Mouse (Mus musculus): ENCODE results near the gene Pfn3. TPM values are rescaled to one million over a fixed set of nuclear protein-coding genes. Genes with fewer than 3 reads are reported as not detected.

The Pfn3 gene
- polyA plus RNA-seq (2014; fragmentation: Nextera tagmentation; extraction: Ambion mirVana), result 0.70 TPM in 1 of 2 replicates, not detected in the other

DNA sequence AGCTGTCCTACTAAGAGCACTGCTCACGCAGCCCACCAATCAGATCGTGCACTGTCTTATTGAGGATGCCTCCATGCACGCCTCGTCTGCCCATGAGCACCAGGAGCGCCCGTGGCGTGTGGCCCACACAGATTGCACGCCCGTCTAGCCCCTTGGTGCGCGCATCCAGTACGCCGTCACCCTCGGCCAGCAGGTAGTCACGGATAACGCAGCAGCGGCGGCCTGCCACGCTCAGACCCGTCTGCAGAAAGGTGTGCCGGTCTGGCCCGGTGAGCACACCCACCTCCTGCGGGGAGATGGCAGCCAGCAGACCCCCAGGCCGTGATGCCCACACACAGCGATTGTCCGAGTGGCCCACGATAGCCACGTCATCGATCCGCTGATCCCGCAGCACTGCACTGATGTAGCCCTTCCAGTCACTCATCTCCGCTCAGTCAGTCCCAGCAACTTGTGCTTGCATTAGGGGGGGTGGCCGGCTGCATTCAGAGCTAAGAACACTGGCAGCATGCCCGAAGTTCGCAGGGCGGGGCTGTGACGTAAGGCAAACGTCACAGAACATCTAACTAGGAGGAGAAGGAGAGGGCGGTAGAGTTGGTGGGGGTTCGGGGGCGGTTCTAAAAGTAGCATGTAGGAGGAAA lies at the start of gene Pfn3:
TSS of gene Pfn3 (minus strand) at position 490 of the 638 bp plus-strand sequence.
- no peak within 1 kb of the TSS for H3K27ac ChIP-seq (replicated peaks; ENCODE audit: low read depth, low read length)
- no peaks in the 10 kb centered on the region for H3K36me3 ChIP-seq (ENCODE audit: control insufficient read depth, insufficient read depth, low read length)
- H3K4me1 ChIP-seq (ENCODE audit: control insufficient read depth, insufficient read depth, low read length), result no peaks in the 10 kb centered on the region
- peaks cover 18% of the 10 kb centered on the region for H3K27me3 ChIP-seq (replicated peaks; ENCODE audit: control insufficient read depth, insufficient read depth, low read length)
- peak within 1 kb of the TSS; percentile 60 for H3K4me2 ChIP-seq (ENCODE audit: low read depth, low read length)
- no peaks in the 10 kb centered on the region for H3K9me3 ChIP-seq (ENCODE audit: control insufficient read depth, low read length)
- 0 out of 2 replicates have a peak, but pooled peaks have one; percentile 16 for ATAC-seq (ENCODE audit: low read depth)
- 7% methylated on average over 33 of the region's 41 CpGs for WGBS
- H3K9ac ChIP-seq (ENCODE audit: low read depth, low read length), result peak within 1 kb of the TSS; percentile 58
- DNase-seq (ENCODE audit: low spot score), result peak; percentile 84
- H3K4me3 ChIP-seq (ENCODE audit: low read depth, low read length), result peak within 1 kb of the TSS; percentile 37

DNA sequence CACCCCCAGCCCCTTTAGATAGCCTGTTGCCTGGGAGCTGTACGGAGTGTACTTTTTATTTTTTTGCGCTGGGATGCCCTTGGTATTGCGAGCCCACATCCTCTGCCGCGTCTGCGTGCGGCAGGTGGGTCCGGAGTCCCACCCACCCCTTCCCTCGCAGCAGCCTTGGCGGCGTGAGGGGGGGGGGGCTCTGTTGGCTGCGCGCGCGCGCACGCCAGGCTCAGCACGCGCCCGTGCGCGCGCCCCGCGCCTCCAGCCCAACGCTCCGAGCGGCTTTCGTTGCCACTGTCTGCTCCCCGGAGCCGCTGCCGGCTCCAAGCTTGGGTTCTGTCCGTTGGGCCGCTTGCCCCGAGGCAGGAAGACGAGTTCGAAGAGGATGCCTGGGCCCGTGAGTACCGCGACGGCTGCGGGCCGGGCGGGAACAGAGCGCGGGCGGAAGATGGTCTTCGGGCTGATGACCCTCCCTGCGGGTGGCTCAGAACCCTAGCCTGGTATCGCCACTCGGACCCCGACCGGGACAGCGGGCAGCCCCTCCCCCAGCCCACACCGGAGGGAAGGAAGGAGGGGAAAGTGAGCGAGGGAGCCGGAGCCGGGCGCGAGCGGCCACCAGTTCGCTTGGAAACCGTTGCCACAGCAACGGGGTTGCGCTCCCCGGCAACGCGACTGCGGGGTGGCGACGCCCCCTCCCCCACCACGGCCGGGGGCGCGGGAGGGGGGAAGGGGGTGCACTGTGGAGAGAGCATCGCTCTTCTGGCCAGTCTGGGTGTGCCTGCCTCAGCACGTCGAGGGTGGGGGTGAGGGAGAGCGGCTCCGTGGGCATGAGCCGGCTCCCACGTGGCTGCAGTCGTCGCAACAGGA lies 49.2 kb upstream of the Pfn3 start, which contains the start of gene Prr7:
TSS of gene Prr7 (plus strand) at position 241 of the 858 bp plus-strand sequence.
- Histone ChIP-seq H3K36me3 (ENCODE audit: control insufficient read depth, insufficient read depth, low read length) (peaks cover 27% of the 10 kb centered on the region), H3K27me3 (replicated peaks; ENCODE audit: control insufficient read depth, insufficient read depth, low read length) (no peaks in the 10 kb centered on the region), H3K4me1 (ENCODE audit: control insufficient read depth, insufficient read depth, low read length) (peaks cover 12% of the 10 kb centered on the region), H3K27ac (replicated peaks; ENCODE audit: low read depth, low read length) (peak within 1 kb of the TSS; percentile 82), H3K9ac (ENCODE audit: low read depth, low read length) (peak within 1 kb of the TSS; percentile 82), H3K4me3 (ENCODE audit: low read depth, low read length) (peak within 1 kb of the TSS; percentile 83), H3K4me2 (ENCODE audit: low read depth, low read length) (peak within 1 kb of the TSS; percentile 84), H3K9me3 (ENCODE audit: control insufficient read depth, low read length) (no peaks in the 10 kb centered on the region)
- peak; percentile 74 for ATAC-seq (ENCODE audit: low read depth)
- under 1% methylated on average over 32 of the region's 84 CpGs for WGBS
- peak; percentile 79 for DNase-seq (ENCODE audit: low spot score)

DNA sequence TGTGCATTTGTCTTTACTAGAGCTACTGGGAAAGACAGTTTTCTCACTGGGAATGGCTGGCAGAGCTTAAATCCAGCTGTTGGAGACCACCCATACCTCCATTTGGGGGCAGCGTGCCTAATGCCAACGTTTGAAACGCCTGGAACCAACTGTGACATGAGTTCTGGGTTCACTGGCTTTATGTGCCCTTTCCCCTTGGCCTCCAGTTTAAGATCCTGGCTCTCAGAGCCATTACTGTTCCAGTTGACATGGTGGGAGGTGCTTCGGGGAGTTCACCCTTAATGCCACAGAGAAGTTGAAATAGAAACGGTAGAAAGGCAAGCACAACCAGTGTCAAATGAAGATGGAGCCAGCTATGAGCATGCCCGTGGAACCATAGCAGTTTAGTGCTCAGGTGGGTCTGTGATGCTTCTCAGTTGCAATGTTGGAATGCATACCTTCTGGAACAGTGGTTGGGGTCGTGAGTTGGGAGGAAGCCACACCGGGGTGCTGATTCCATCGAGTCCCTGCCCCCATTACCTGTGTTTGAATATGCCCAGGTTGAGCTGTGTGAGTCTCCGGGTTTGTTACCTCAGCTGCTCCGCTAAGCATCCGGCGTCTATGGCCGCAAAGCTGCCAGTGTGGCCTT lies 48.5 kb upstream of the Pfn3 start:
- Histone ChIP-seq H3K4me3 (ENCODE audit: low read depth, low read length) (peak overlapping the region; percentile 83), H3K9me3 (ENCODE audit: control insufficient read depth, low read length) (no peaks in the 10 kb centered on the region), H3K9ac (ENCODE audit: low read depth, low read length) (peak overlapping the region; percentile 82), H3K27me3 (replicated peaks; ENCODE audit: control insufficient read depth, insufficient read depth, low read length) (no peaks in the 10 kb centered on the region), H3K27ac (replicated peaks; ENCODE audit: low read depth, low read length) (no peak overlapping the region; the same call in 1 of the 2 replicates), H3K4me2 (ENCODE audit: low read depth, low read length) (peak overlapping the region; percentile 84), H3K36me3 (ENCODE audit: control insufficient read depth, insufficient read depth, low read length) (peaks cover 35% of the 10 kb centered on the region), H3K4me1 (ENCODE audit: control insufficient read depth, insufficient read depth, low read length) (peaks cover 12% of the 10 kb centered on the region)
- ATAC-seq (ENCODE audit: low read depth) (no peak; the same call in 1 of the 2 replicates), DNase-seq (ENCODE audit: low spot score) (no peak)
- WGBS, result 13% methylated on average over 14 of the region's 14 CpGs

DNA sequence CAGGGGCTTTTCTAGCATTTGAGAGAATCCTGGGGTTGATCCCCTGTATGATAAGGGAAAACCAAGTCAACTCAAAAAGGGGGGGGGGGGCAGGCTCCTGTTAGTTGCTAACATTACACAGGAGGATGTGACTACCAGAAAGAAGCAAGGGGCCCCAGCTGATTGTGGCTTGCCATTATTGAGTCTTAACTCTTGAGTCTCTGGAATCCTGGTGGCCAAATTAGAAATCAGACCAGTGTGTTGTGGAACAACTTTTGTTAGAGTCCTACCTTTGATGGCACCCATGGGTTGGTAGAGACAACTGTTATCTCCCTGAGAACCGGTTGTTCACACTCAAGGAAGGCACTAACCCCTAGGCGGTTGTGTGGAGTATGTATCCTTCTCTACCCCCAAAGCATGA lies 47.9 kb upstream of the Pfn3 start:
- Histone ChIP-seq H3K27ac (replicated peaks; ENCODE audit: low read depth, low read length) (no peak overlapping the region), H3K4me2 (ENCODE audit: low read depth, low read length) (no peak overlapping the region), H3K36me3 (ENCODE audit: control insufficient read depth, insufficient read depth, low read length) (peaks cover 40% of the 10 kb centered on the region), H3K9me3 (ENCODE audit: control insufficient read depth, low read length) (no peaks in the 10 kb centered on the region), H3K4me3 (ENCODE audit: low read depth, low read length) (no peak overlapping the region), H3K9ac (ENCODE audit: low read depth, low read length) (no peak overlapping the region), H3K27me3 (replicated peaks; ENCODE audit: control insufficient read depth, insufficient read depth, low read length) (no peaks in the 10 kb centered on the region), H3K4me1 (ENCODE audit: control insufficient read depth, insufficient read depth, low read length) (peaks cover 12% of the 10 kb centered on the region)
- no peak for DNase-seq (ENCODE audit: low spot score)
- no peak for ATAC-seq (ENCODE audit: low read depth)
- 50% methylated on average over 2 of the region's 2 CpGs for WGBS

DNA sequence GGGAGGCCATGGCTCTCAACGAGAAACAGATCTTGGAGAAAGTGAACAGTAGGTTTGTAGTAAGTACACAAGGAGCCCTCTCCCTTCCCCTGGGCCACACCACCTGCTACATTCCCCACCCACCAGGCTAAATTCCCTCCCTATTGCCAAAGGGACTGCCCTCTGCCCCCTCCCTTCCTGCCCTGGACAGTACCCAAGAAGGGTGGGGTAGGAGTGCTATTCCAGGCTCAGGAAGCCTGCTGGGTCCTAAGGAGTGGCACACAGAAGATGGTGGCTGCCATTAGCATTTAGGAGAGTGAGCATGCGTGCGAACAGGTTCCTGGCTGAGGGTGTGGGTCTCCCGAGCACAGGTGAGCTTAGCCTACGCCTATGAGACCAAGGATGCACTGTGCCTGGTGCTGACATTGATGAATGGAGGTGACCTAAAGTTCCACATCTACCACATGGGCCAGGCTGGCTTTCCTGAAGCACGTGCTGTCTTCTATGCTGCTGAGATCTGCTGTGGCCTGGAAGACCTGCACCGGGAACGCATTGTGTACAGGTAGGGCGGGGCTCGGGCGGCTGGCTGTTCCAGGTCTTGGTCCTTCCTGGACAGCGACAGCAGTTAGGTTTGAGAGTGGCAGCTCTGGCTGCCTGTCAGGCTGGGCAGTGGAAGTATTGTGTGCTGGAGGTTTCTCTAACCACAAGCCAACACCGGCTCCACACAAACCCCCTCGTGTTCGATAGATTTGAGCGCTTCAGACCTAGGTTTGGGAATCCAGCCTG lies 36.9 kb upstream of the Pfn3 start:
- no peak overlapping the region for H3K4me3 ChIP-seq (ENCODE audit: low read depth, low read length)
- ATAC-seq (ENCODE audit: low read depth) (no peak), DNase-seq (ENCODE audit: low spot score) (no peak)
- H3K4me1 ChIP-seq (ENCODE audit: control insufficient read depth, insufficient read depth, low read length), result no peaks in the 10 kb centered on the region
- no peak overlapping the region for H3K27ac ChIP-seq (replicated peaks; ENCODE audit: low read depth, low read length)
- no peak overlapping the region for H3K9ac ChIP-seq (ENCODE audit: low read depth, low read length)
- H3K27me3 ChIP-seq (replicated peaks; ENCODE audit: control insufficient read depth, insufficient read depth, low read length), result no peaks in the 10 kb centered on the region
- peaks cover 72% of the 10 kb centered on the region for H3K36me3 ChIP-seq (ENCODE audit: control insufficient read depth, insufficient read depth, low read length)
- H3K9me3 ChIP-seq (ENCODE audit: control insufficient read depth, low read length), result no peaks in the 10 kb centered on the region
- 91% methylated on average over 16 of the region's 16 CpGs for WGBS
- no peak overlapping the region for H3K4me2 ChIP-seq (ENCODE audit: low read depth, low read length)

DNA sequence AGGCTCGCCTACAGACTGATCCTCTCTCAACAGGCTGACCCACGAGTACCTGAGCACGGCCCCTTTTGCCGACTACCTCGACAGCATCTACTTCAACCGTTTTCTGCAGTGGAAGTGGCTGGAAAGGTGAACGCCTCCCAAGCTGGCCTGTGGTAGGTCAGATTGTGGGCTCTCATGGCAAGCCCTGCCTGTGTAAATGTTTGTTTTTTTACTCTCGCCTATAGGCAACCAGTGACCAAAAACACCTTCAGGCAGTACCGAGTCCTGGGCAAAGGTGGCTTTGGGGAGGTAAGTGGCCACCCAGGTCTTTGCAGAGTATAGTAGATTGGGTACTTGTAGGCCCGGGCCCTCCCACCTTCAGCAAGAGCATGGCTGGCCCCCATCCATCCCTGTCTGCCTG lies 36.3 kb upstream of the Pfn3 start:
- Histone ChIP-seq H3K9ac (ENCODE audit: low read depth, low read length) (no peak overlapping the region), H3K27ac (replicated peaks; ENCODE audit: low read depth, low read length) (no peak overlapping the region), H3K27me3 (replicated peaks; ENCODE audit: control insufficient read depth, insufficient read depth, low read length) (no peaks in the 10 kb centered on the region), H3K4me2 (ENCODE audit: low read depth, low read length) (no peak overlapping the region), H3K4me3 (ENCODE audit: low read depth, low read length) (no peak overlapping the region), H3K9me3 (ENCODE audit: control insufficient read depth, low read length) (no peaks in the 10 kb centered on the region), H3K36me3 (ENCODE audit: control insufficient read depth, insufficient read depth, low read length) (peaks cover 66% of the 10 kb centered on the region), H3K4me1 (ENCODE audit: control insufficient read depth, insufficient read depth, low read length) (peaks cover 5% of the 10 kb centered on the region)
- DNase-seq (ENCODE audit: low spot score) (no peak), ATAC-seq (ENCODE audit: low read depth) (no peak)
- WGBS, result 85% methylated on average over 10 of the region's 10 CpGs

DNA sequence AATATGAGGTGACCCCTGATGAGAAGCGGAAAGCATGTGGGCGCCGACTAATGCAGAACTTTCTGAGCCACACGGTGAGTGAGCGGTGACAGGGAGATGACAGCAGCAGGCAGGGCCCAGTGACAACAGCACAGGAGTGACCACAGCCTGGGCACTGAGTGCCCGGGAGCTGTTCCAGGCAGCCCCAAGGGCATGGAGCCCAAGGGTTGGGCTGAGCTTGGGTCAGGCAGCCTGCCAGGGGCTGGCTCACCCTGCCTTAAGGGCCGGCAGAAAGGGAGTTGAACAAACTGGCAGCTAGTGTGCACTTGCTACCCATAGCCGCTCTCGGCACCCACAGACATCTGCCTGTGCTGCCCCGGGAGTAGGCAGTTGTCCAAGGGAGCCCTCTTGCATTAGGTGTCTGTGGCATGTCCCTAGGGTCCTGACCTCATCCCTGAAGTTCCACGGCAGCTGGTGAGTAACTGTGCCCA lies 35.5 kb upstream of the Pfn3 start:
- Histone ChIP-seq H3K36me3 (ENCODE audit: control insufficient read depth, insufficient read depth, low read length) (peaks cover 59% of the 10 kb centered on the region), H3K27me3 (replicated peaks; ENCODE audit: control insufficient read depth, insufficient read depth, low read length) (no peaks in the 10 kb centered on the region), H3K4me3 (ENCODE audit: low read depth, low read length) (no peak overlapping the region), H3K9ac (ENCODE audit: low read depth, low read length) (no peak overlapping the region), H3K4me2 (ENCODE audit: low read depth, low read length) (no peak overlapping the region), H3K9me3 (ENCODE audit: control insufficient read depth, low read length) (no peaks in the 10 kb centered on the region), H3K27ac (replicated peaks; ENCODE audit: low read depth, low read length) (no peak overlapping the region), H3K4me1 (ENCODE audit: control insufficient read depth, insufficient read depth, low read length) (peaks cover 9% of the 10 kb centered on the region)
- DNase-seq (ENCODE audit: low spot score), result no peak
- no peak for ATAC-seq (ENCODE audit: low read depth)
- 90% methylated on average over 11 of the region's 11 CpGs for WGBS

Measured in embryonic facial prominence, embryonic 14.5 days (tissue).